Mouse (Mus musculus) yolk sac, embryonic 10.5 days (tissue): ENCODE measurements around the gene Mas1.
A peak's percentile ranks its signal among the peaks of the same experiment; 100 is the strongest.
"Not testable (repeated sequence)": the region's sequence is repeated elsewhere in the genome, so short reads cannot be mapped to it uniquely, and the experiment has no call there.

Experiments used
- DNase-seq: peaks from one replicate; pipeline ENCODE4 v3.0.0-alpha.2; 2017; ENCODE audit warnings: low spot score

Gene Mas1

DNA sequence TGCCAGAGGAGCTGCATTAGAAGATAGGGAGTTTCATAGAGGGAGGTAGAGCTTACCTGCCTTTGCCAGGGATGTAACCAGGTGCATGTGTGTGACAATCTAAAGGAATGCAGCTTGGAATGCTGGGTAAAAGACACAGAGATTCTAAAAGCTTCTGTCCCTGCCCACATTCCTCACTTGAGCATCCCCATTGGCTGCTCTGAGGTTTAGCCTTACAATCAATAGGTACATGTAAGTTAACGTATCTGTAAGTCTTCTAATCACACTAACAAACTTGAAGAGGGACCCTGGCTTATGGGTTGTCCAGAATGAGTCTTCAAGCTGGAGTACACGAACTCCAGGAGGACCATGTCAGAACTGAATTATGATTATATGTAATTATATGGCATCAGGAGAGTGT, at the start of gene Mas1:
Gene Mas1 (minus strand): TSS at position 101 of the 400 bp plus-strand sequence.
- DNase-seq, result no peak

DNA sequence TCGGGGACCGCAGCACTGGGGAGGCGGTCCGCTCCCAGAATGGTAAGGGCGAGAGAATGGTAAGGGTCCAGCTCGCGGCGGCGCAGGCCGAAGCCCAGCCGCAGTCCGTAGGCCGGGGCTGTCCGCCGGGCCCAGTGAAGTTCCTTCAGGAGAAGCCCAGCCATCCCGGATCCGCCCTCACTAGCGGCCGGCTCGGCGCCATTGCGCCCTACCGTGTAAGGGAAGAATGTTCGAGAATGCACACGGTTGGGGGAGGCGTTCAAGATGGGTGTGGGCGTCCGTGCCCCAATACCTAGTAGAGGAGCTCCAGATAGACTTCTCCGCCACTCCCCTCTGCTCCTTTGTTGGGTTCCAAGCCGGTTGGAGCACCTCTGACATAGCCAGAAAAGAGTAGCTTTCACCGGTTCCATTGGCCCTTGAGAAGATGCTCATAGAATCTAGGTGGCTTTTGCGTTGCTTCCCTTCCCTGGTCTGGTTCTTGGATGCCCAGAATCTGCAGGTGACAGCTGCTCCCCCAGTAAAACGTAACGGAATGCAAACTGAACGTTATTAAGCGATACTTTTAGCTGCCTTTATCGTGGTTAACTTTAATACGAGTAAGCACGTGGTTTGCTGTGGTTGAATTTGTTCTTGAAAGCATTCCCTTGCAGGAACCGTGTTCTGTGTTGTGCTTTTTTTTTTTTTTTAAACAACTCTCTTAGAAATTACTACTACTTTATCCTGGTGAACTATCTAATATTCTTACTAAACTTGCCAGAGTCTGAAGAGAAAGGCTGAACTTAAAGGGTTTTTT, 48.8 kb upstream of the Mas1 start:
- DNase-seq, result no peak

- peak; percentile 100 for DNase-seq
Observed at GRCm38 (mm10) chr17:12915881-12916583, 48.1 kb upstream of the Mas1 start, which contains the start of gene Mrpl18. TSS of gene Mrpl18 (minus strand) at chr17:12916345.

DNA sequence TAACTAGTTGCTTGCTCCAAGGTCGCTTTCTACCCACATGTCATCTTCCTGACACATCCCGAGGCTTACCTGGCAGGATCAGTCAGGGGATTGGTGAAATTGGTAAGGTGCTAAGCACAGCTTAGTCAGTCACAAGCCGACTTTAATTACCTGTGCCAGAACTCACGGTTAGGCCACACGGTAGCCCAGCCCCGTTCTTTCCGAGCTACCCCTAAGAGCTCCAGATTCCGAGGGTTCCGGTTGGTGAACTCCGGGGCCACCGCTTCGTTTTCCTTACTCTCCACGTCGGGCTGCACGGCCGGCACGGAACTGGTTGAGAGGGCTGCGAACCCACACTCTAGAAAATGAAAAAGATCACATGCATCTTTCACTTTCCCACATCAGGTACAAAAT, 47.5 kb upstream of the Mas1 start, which contains the start of gene Tcp1:
Gene Tcp1 (plus strand): TSS at position 214 of the 393 bp plus-strand sequence.
- DNase-seq, result no peak

GRCm38 (mm10) chr17:12910391-12910790, 42.4 kb upstream of the Mas1 start:
- DNase-seq, result no peak

DNA sequence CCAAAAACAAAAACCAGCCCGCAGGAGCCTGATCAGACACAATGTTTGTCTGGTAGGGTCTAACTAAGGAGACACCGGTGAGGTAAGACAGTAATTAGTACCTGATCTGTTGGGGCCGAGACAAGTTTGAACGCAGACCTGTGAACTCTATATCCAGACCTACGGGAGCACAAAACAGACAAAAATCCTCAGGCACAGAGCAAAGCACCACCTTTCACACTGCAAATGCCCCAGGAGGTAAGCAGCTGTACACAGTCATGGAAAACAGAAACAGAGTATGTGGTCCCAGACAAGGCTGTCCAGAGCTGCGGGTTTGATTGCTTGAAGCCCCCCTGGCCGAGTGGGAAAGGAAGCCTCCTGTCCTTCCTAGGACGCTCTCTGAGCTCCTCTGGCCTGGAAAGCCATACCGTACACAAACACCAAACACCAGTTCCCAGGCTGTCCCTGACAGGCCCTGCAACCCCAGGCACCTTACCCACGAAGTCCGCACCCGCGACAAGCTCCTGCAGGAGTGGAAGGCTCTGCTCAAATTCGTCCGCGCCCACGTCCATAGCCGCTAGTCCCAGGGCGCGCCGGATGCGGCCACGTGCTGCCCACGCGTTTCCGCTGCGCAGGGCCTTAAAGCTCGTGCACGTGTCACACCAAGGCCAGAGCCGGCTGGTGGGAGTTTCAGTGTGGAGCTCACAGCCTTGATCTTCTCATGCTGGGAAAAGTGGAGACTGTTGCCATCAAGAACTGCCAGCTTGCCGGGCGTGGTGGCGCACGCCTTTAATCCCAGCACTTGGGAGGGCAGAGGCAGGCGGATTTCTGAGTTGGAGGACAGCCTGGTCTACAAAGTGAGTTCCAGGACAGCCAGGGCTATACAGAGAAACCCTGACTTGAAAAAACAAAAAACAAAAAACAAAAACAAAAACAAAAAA, 41.7 kb upstream of the Mas1 start, which contains the start of gene Pnldc1:
Gene Pnldc1 (minus strand): TSS at position 870 of the 920 bp plus-strand sequence.
- no peak for DNase-seq

GRCm38 (mm10) chr17:12906436-12906835, 38.5 kb upstream of the Mas1 start:
- no peak for DNase-seq

DNA sequence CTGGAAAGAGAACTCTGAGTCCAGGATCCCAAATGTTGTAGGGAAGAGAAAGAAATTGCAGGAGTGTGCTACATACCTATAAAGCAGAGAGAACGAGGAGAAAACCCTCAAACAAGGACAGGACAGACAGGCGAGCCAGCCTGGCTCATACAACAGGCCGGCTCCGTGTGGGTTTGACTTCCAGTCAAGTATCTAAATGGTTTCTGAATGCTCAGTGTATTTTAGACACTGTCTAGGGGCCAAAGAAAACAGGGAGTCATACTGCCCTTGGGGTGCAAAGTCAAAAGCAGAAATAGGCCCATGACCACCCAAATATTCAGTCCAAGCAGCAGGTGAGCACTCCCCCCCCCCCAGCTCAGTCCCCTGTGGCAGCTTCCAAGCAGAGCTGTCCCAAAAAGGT, 37.9 kb upstream of the Mas1 start:
- DNase-seq, result no peak

DNA sequence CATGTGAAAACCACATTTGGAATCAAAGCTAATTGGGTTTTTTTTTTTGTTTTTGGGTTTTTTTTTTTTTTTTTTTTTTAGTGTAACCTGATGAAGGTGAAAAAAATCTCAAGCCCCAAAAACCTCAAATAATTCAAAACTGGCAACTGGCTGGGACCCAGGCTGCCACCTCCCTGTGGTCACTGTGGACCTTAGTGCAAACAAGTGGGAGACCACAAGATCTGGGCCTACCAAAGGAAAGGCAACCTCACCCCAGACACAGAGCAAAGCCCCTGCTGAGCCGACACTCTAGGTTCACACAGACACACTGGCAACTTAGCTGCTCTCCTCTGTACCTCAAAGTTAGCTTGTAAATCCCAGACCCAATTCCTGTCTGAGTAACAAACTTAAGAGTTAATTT, 36.4 kb upstream of the Mas1 start:
- DNase-seq, result no peak

GRCm38 (mm10) chr17:12903372-12904333, 35.7 kb upstream of the Mas1 start:
- no peak for DNase-seq

- DNase-seq, result no peak
Observed at GRCm38 (mm10) chr17:12902291-12902690, 34.3 kb upstream of the Mas1 start.

- DNase-seq, result not testable (repeated sequence)
Observed at GRCm38 (mm10) chr17:12898607-12899006, 30.7 kb upstream of the Mas1 start.

GRCm38 (mm10) chr17:12897674-12898073, 29.7 kb upstream of the Mas1 start:
- DNase-seq, result no peak

- no peak for DNase-seq
Observed at GRCm38 (mm10) chr17:12892033-12892432, 24.1 kb upstream of the Mas1 start.

- DNase-seq, result no peak
Observed at GRCm38 (mm10) chr17:12891054-12891453, 23.1 kb upstream of the Mas1 start.

DNA sequence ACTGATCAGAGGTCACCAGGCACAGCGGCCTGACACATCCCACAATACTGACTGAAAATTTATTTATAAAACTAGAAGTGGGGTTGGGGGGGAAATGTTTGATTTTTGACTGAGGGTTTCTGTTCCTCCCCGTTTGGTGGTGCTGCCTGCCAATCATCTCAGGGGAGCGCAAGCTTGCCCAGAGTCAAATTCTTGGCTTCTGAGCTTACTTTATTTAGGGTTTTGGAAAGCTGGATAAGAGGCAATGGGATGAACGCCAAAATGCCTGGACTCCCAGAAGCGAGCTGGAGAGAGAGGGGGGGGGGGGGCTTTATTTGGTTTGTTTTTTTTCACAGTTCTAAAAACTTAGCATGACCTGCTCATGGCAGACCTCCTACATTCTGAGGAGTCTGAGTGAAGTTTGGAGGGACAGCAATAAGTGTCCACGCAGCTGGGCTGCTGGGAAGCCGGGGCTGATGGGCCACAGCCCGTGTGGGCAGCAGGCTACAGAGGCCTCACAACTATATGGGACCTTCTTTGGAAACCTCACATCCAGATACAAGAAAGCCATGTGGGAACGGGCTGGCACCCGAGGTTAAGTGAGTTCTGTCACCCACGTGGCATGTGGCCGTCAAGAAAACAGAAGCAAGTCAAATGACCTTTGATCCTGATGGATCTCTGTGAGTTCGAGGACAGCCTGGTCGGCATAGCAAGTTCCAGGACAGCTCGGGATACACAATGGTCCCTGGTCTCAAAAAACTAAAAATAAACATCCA, 19.3 kb upstream of the Mas1 start:
- no peak for DNase-seq

DNA sequence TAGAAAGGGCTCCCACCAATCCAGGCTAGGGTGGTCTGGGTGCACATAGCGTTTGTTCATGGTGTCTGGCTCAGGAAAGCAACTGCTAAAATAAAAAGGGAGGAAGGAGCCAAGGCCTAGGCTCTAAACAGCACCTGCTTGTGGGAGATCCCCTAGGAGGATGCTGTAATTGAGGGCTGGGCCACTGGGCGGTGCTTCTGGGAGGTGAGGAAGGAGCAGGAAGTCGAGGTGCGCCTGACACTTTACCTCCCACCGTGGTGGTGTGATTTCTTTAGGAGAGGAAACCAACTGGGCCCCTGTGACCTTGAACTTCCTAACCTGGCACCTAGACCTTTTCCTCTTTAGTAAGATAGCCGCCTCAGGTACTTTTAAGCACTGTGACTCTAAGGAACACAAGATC, 18.7 kb upstream of the Mas1 start:
- no peak for DNase-seq

- DNase-seq, result no peak
Observed at GRCm38 (mm10) chr17:12881216-12881615, 13.3 kb upstream of the Mas1 start.

DNA sequence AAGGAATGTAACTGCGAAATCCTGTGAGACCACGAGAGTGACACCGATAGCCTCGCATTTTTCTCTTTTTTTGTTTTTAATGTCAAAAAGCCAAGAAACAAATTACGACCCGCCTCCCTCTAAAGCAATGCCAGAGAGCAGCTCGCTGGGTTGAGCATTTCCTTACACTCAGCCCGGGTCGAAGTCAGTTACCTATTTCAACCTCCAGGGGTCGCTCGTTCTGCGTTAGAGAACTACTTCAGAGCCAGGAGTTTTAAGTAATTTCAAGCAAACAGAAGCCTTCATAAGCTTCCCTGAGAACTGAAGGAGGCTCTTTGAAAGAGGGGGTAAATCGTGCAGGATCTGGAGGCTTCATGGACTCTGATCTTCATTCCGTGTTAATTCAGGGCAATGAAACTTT, 12.2 kb upstream of the Mas1 start:
- DNase-seq, result peak; percentile 74

DNA sequence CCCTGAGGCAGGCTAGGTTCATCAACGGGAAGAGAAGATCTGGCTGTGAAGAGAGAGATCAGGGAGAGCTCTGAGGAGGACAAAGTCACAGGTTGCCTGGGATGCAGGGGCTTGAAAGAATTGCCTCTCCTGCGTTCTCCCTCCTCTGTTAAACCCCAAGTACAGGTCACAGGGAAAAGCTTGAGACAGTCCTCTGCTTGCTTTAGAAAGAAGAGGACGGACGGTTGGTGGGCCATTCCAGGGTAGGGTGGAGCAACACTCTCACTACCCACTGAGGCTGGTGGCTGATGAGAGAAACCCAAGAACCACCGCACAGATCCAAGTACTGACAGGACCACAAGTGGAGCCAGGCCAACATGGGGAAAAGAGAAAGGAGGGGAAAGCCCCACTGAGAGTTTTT, 7.8 kb upstream of the Mas1 start, which contains the start of gene Mrgprh:
Gene Mrgprh (plus strand): TSS at position 301 of the 400 bp plus-strand sequence.
- no peak for DNase-seq
